Mouse (Mus musculus): ENCODE results near the gene Mrps27. TPM values are rescaled to one million over a fixed set of nuclear protein-coding genes. Genes with fewer than 3 reads are reported as not detected.

The Mrps27 gene
- total and polyA plus RNA-seq, 2 experiments from 2014 or later: 54.2 to 70.8 TPM

DNA sequence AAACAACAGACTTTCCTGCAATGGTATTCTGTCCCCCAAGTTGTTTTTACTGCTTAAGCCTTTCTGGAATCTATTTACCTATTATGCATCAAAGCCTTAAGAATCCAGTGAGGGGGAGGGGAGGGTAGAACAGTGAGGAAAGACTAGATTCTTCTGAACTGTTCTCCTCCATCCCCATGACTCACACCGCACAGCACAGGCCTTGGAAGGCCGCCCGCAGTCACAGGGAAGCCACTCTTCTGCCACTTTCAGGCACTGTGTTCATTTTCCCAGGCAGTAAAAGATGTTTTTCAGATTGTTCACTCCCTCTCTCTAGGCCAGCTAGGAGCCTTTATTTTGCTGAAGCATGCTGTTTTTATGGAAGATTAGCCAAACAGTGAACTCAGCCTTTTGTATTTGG, 46.8 kb downstream of the Mrps27 start:
- ATAC-seq (ENCODE audit: insufficient read depth, low read depth): no peak
- WGBS: 65% methylated on average over 3 of the region's 3 CpGs
- no peak for DNase-seq (ENCODE audit: low spot score)
- TF ChIP-seq CTCF (IDR thresholded peaks at IDR 0.05; ENCODE audit: low read depth) (no peak), EP300 (IDR thresholded peaks at IDR 0.05; ENCODE audit: low read depth) (no peak)
- no peaks in the 10 kb centered on the region for H3K4me1 ChIP-seq (ENCODE audit: control insufficient read depth, insufficient read depth)
- H3K27me3 ChIP-seq (ENCODE audit: control insufficient read depth, insufficient read depth, low read length): no peaks in the 10 kb centered on the region
- no peaks in the 10 kb centered on the region for H3K36me3 ChIP-seq (replicated peaks; ENCODE audit: control insufficient read depth, insufficient read depth, low read length)
- H3K9ac ChIP-seq (replicated peaks; ENCODE audit: low read depth, low read length): no peak overlapping the region
- no peak overlapping the region for H3K27ac ChIP-seq (ENCODE audit: low read depth)
- no peaks in the 10 kb centered on the region for H3K9me3 ChIP-seq (replicated peaks; ENCODE audit: control insufficient read depth, low read length)
- no peak overlapping the region for H3K4me2 ChIP-seq (ENCODE audit: low read depth, low read length)
- no peak overlapping the region for H3K4me3 ChIP-seq (ENCODE audit: low read depth, low read length)

DNA sequence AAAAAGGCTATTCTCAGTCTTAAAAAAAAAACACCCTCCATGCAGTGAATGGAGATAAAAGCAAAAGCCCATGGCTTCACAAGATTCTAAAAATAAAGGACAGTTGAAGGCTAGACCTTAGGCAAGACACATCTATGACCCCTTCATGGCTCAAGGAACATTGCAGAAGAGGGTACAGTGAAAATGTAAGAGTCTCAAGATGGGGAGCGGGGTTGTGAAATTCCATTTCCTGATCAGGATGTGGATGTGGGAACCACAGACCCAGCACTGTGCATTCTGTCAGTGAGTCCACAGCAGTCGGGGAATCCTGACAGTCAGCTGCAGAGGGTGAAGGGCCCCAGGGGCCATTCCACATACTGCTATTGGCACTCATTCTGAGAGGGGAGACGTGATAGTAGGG, 48.5 kb downstream of the Mrps27 start:
- WGBS: 72% methylated on average over 3 of the region's 3 CpGs
- TF ChIP-seq CTCF (IDR thresholded peaks at IDR 0.05; ENCODE audit: low read depth) (no peak), EP300 (IDR thresholded peaks at IDR 0.05; ENCODE audit: low read depth) (no peak)

DNA sequence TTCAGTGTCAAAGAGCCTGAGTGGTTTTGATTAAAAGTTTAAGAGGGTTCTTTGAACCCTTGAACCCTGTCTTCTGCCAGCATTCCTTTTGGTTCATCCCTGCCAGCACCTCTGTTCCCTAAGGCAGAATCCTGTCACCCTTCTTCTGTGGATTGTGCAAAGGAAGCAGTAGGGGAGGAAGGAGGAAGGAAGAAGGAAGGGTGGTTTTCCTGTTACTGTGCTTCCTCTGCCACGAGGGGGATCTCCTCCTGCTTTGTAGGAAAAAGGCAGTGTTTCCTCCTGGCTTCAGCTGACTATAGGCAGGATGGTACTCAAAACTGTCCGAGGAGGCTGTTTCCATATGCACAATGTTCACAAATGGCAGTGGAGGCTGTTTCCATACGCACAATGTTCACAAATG, 50.1 kb downstream of the Mrps27 start:
- H3K4me2 ChIP-seq (ENCODE audit: low read depth, low read length): no peak overlapping the region
- peaks cover 8% of the 10 kb centered on the region; the same call in 1 of the 2 replicates for H3K4me1 ChIP-seq (ENCODE audit: control insufficient read depth, insufficient read depth)
- ATAC-seq (ENCODE audit: insufficient read depth, low read depth) (no peak), DNase-seq (ENCODE audit: low spot score) (no peak)
- TF ChIP-seq EP300 (IDR thresholded peaks at IDR 0.05; ENCODE audit: low read depth): no peak
- peak; percentile 19; the same call in 1 of the 2 replicates for TF ChIP-seq CTCF (IDR thresholded peaks at IDR 0.05; ENCODE audit: low read depth)
- no peak overlapping the region for H3K9ac ChIP-seq (replicated peaks; ENCODE audit: low read depth, low read length)
- 45% methylated on average over 3 of the region's 3 CpGs for WGBS
- no peaks in the 10 kb centered on the region for H3K36me3 ChIP-seq (replicated peaks; ENCODE audit: control insufficient read depth, insufficient read depth, low read length)
- no peaks in the 10 kb centered on the region for H3K9me3 ChIP-seq (replicated peaks; ENCODE audit: control insufficient read depth, low read length)
- no peaks in the 10 kb centered on the region for H3K27me3 ChIP-seq (ENCODE audit: control insufficient read depth, insufficient read depth, low read length)
- no peak overlapping the region for H3K4me3 ChIP-seq (ENCODE audit: low read depth, low read length)
- H3K27ac ChIP-seq (ENCODE audit: low read depth): 0 out of 2 replicates have a peak overlapping the region, but pooled peaks have one; percentile 64

More for the DNA sequence above, 48.5 kb downstream of the Mrps27 start:
- no peaks in the 10 kb centered on the region for H3K27me3 ChIP-seq (ENCODE audit: control insufficient read depth, insufficient read depth, low read length)
- DNase-seq (ENCODE audit: low spot score): no peak
- no peak overlapping the region for H3K9ac ChIP-seq (replicated peaks; ENCODE audit: low read depth, low read length)
- H3K4me3 ChIP-seq (ENCODE audit: low read depth, low read length): no peak overlapping the region
- no peaks in the 10 kb centered on the region for H3K9me3 ChIP-seq (replicated peaks; ENCODE audit: control insufficient read depth, low read length)
- no peak overlapping the region for H3K27ac ChIP-seq (ENCODE audit: low read depth)
- no peaks in the 10 kb centered on the region for H3K36me3 ChIP-seq (replicated peaks; ENCODE audit: control insufficient read depth, insufficient read depth, low read length)
- H3K4me1 ChIP-seq (ENCODE audit: control insufficient read depth, insufficient read depth): 0 out of 2 replicates have a peak, but pooled peaks cover 3% of the 10 kb centered on the region
- ATAC-seq (ENCODE audit: insufficient read depth, low read depth): no peak
- H3K4me2 ChIP-seq (ENCODE audit: low read depth, low read length): no peak overlapping the region

DNA sequence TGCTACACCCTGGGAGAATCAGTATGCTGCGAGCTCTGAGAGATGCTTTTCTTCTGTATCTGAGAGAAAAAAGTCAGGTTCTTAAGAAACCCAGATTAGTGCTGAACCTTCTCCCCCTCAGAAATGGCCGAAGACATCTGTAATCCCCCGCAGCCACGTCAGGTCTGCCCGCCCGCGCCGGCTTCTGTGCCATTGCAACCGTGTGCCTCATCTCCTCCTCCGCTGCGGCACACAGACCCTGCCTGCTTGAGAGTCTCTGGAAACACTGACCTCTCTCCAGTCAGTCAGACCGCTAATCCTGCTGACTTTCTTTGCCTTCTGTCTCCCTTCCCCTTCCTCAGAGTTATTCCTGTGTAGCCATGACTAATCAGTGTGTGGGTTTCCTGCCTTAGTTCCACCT, 50.9 kb downstream of the Mrps27 start:
- Histone ChIP-seq H3K9ac (replicated peaks; ENCODE audit: low read depth, low read length) (no peak overlapping the region), H3K27ac (ENCODE audit: low read depth) (peak overlapping the region; percentile 64), H3K4me2 (ENCODE audit: low read depth, low read length) (peak overlapping the region; percentile 21; the same call in 1 of the 2 replicates), H3K4me3 (ENCODE audit: low read depth, low read length) (no peak overlapping the region), H3K36me3 (replicated peaks; ENCODE audit: control insufficient read depth, insufficient read depth, low read length) (peaks cover 6% of the 10 kb centered on the region; the same call in 1 of the 2 replicates), H3K27me3 (ENCODE audit: control insufficient read depth, insufficient read depth, low read length) (no peaks in the 10 kb centered on the region), H3K4me1 (ENCODE audit: control insufficient read depth, insufficient read depth) (peaks cover 8% of the 10 kb centered on the region; the same call in 1 of the 2 replicates), H3K9me3 (replicated peaks; ENCODE audit: control insufficient read depth, low read length) (no peaks in the 10 kb centered on the region)
- WGBS: 68% methylated on average over 12 of the region's 12 CpGs
- TF ChIP-seq EP300 (IDR thresholded peaks at IDR 0.05; ENCODE audit: low read depth): no peak
- no peak for TF ChIP-seq CTCF (IDR thresholded peaks at IDR 0.05; ENCODE audit: low read depth)
- DNase-seq (ENCODE audit: low spot score) (no peak), ATAC-seq (ENCODE audit: insufficient read depth, low read depth) (0 out of 2 replicates have a peak, but pooled peaks have one; percentile 8)

DNA sequence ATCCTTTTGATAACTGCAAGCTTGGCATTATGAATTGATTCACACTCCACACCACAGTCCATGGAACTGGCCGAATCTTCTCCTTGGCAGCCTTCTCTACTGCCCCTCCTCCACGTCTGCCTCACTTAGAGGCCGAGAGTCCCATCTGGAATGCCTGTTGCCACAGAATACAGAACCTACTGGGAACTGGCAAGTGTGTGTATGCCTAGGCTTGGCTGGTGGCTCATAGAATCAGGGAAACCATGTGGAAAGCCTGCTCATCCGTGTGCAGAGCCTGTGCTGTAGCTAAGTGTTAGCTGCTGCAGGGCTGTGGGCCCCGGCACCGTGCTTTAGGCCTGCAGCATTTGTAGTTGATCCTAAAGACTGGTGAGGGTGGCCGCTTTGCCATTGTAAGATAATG, 52.6 kb downstream of the Mrps27 start:
- H3K27ac ChIP-seq (ENCODE audit: low read depth): no peak overlapping the region
- H3K27me3 ChIP-seq (ENCODE audit: control insufficient read depth, insufficient read depth, low read length): no peaks in the 10 kb centered on the region
- peaks cover 8% of the 10 kb centered on the region; the same call in 1 of the 2 replicates for H3K4me1 ChIP-seq (ENCODE audit: control insufficient read depth, insufficient read depth)
- WGBS: 73% methylated on average over 7 of the region's 7 CpGs
- no peaks in the 10 kb centered on the region for H3K9me3 ChIP-seq (replicated peaks; ENCODE audit: control insufficient read depth, low read length)
- no peak overlapping the region for H3K9ac ChIP-seq (replicated peaks; ENCODE audit: low read depth, low read length)
- no peak overlapping the region for H3K4me3 ChIP-seq (ENCODE audit: low read depth, low read length)
- no peak for TF ChIP-seq CTCF (IDR thresholded peaks at IDR 0.05; ENCODE audit: low read depth)
- no peak for TF ChIP-seq EP300 (IDR thresholded peaks at IDR 0.05; ENCODE audit: low read depth)
- ATAC-seq (ENCODE audit: insufficient read depth, low read depth) (no peak), DNase-seq (ENCODE audit: low spot score) (no peak)
- H3K4me2 ChIP-seq (ENCODE audit: low read depth, low read length): no peak overlapping the region
- peaks cover 14% of the 10 kb centered on the region; the same call in 1 of the 2 replicates for H3K36me3 ChIP-seq (replicated peaks; ENCODE audit: control insufficient read depth, insufficient read depth, low read length)

DNA sequence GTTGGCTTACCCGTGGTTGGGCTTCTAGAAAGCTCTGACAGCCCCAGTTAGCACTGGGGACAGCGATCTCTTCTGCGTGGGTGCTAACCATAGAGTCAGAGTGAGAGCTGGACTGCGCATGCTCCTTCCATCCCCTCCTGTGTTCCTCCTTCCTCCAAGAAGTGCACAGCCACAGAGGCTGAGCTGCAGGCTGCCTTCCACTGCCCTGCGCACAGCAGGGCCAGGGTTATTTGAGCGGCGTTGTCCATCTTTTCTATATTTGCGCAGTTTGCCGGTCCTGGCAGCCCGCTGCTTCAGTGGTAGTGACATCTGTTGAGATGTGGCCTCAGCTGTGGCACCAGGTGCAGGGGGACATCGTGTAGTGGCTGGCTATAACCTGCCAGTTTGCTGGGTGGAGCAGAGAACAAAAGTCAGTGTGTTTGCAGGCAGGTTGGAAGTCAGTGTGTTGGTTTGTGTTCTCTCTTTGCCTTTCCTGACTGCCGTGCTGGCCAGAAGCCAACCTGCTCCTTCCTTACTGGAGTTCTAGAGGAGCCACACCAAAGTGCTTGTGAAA, 53.6 kb downstream of the Mrps27 start:
- Histone ChIP-seq H3K4me2 (ENCODE audit: low read depth, low read length) (no peak overlapping the region), H3K4me1 (ENCODE audit: control insufficient read depth, insufficient read depth) (peaks cover 8% of the 10 kb centered on the region; the same call in 1 of the 2 replicates), H3K9ac (replicated peaks; ENCODE audit: low read depth, low read length) (no peak overlapping the region), H3K4me3 (ENCODE audit: low read depth, low read length) (no peak overlapping the region), H3K9me3 (replicated peaks; ENCODE audit: control insufficient read depth, low read length) (no peaks in the 10 kb centered on the region), H3K27me3 (ENCODE audit: control insufficient read depth, insufficient read depth, low read length) (no peaks in the 10 kb centered on the region), H3K27ac (ENCODE audit: low read depth) (no peak overlapping the region), H3K36me3 (replicated peaks; ENCODE audit: control insufficient read depth, insufficient read depth, low read length) (peaks cover 16% of the 10 kb centered on the region)
- ATAC-seq (ENCODE audit: insufficient read depth, low read depth) (no peak), DNase-seq (ENCODE audit: low spot score) (no peak)
- 83% methylated on average over 12 of the region's 12 CpGs for WGBS
- TF ChIP-seq CTCF (IDR thresholded peaks at IDR 0.05; ENCODE audit: low read depth) (no peak), EP300 (IDR thresholded peaks at IDR 0.05; ENCODE audit: low read depth) (no peak)

Measured in heart, postnatal 0 days (tissue).